Mouse (Mus musculus): ENCODE measurements around the gene Tmem160. TPM values are rescaled to one million over a fixed set of nuclear protein-coding genes. Genes with fewer than 3 reads are reported as not detected.
A peak's percentile ranks its signal among the peaks of the same experiment; 100 is the strongest.

Gene Tmem160
- 10 to 100 TPM; 21.1 to 27.2 TPM for total RNA-seq (2021)
- long read RNA-seq, experiment 1, transcript Tmem160-201 (3 exons, 815 nt), result major isoform, 15 of 28 reads
- long read RNA-seq, experiment 1, partial matches to known transcripts, result 13 of 28 reads
- long read RNA-seq, experiment 1, other reads (novel, unspliced or antisense), result 0 of 28 reads
- long read RNA-seq, experiment 2, transcript Tmem160-201 (3 exons, 815 nt), result major isoform, 17 of 29 reads
- long read RNA-seq, experiment 2, partial matches to known transcripts, result 12 of 29 reads
- long read RNA-seq, experiment 2, other reads (novel, unspliced or antisense), result 0 of 29 reads

- peak; percentile 65 to 87 for DNase-seq (ENCODE audit: low spot score in 2 of 2)
These were observed at the start of gene Tmem160 for GRCm38 (mm10) chr7:16452587-16453073. Gene Tmem160 (plus strand): TSS chr7:16452779.

DNA sequence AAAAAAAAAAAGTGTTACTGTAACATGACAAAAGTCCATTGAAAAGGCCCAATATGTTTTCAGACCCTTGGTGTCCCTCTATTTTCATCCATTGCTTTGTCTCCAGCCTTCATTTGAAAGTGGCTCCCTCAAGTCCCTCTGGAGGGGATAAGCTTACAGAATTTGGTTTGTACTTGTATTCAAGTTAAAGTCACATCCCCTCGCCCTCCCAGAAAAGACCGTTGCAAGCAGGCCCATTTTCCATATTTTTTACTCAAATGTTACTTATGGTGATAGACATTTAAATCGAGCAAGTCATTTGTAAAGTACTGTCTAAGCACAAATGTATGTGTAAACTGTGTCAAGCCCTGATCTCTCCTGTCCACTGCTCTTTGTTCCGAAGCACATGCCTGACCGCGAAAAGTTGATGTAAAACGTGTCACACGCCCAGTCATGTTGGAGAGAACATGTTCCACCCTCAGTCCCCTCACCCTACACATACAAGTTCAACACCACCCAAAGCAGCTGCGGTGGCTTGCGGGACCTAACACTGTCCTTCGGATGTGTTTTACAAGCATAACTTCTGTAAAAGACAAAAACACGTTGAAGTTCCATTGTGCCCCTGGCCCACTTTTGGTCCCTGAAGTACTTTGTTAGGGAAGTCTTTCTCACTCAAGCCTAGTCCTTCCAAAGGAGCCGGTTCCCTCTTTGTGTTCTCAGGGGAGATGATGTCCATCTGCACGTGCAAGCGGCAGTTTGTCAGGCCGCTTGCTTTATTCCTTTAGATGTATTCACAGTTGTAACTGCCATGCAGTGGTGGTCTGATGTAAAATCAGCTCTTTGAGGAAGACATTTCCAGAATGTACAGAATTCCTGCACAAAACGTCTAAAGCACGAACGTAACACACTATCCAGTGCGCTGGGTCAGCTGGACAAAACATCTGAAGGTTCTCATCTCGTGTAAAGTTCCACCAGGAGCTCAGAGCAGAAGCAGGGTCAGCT lies 49.3 kb upstream of the Tmem160 start:
- peak in 1 of 2 experiments; percentile 26 for DNase-seq (ENCODE audit: low spot score in 2 of 2)

GRCm38 (mm10) chr7:16404315-16405072 lies 48.1 kb upstream of the Tmem160 start:
- DNase-seq (ENCODE audit: low spot score in 2 of 2), result peak in 1 of 2 experiments; percentile 27

GRCm38 (mm10) chr7:16405073-16405455 lies 47.5 kb upstream of the Tmem160 start:
- peak in 1 of 2 experiments; percentile 57 for DNase-seq (ENCODE audit: low spot score in 2 of 2)

- peak; percentile 41 to 71 for DNase-seq (ENCODE audit: low spot score in 2 of 2)
These were observed 46.8 kb upstream of the Tmem160 start for GRCm38 (mm10) chr7:16405516-16406351.

DNA sequence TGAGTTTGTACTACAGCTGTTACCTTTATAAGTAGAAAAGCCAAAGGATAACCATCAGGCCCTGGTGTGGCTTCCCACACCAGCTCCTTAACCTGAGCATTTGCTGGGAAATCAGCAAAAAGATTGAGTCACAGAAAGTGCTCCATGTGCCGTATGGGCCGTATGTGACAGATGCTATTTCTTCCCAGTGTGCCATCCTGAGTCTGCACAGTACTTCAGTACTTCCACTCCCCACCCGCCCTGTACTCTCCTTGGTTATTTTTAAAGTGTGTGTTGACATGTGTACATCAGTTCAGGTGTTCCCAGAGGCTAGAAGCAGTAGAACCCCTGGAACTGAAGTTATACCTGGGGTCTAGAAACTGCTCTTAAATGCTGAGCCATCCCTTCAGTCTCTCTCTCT lies 45.6 kb upstream of the Tmem160 start:
- DNase-seq (ENCODE audit: low spot score in 2 of 2), result no peak

- DNase-seq (ENCODE audit: low spot score in 2 of 2), result no peak
These were observed 41.5 kb upstream of the Tmem160 start for GRCm38 (mm10) chr7:16411100-16411499.

DNA sequence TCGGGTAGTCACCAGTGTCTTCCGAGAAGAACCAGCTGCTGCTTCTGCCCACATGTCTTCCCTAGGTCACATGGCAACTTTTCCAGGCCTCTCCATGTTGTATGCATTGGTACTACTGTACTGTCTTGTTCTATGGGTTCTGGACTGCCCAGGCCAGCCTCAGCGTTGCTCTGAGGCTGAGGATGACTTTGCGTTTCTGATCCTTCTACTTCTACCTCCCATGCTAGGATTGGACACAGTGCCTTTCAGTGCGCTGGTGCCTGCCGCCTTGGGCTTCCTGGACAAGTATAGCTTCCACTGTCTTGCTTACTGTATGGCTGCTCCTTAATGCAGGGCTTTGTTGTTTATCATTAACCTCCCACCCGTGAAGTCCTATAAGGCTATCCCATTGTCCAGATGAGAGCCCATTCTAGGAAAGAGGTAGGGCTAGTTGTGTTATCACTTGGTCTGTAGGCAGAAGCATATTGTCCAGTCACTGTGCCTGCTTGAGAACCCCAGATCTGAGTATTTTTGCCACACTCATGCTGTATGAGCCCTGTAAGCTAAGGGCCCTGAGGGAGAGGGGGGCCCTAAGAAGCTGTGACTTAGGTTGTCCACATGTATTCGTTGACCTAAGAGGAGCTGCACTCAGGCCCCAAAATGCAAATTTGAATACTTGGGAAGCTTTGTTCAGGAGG lies 40.2 kb upstream of the Tmem160 start:
- no peak for DNase-seq (ENCODE audit: low spot score in 2 of 2)

DNA sequence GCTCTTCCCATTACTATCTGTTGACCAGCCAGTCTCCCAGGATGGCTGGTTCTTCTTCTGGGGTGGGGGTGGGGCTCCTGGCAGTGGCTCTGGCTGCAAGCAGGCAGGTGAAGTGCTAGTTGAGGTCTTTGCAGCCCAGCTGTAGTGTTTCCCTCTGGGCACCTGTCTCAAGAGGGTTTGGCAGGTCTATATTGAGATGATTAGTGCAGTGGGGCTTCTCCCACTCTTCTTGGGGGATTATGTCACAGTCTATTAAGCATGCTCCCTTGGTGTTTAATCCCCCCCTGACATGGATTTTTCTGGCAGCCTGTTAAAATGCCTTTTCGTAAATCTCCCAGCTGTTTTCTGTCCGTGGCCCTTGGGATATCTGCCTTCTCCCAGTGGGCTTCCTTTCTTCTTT lies 39.6 kb upstream of the Tmem160 start:
- DNase-seq (ENCODE audit: low spot score in 2 of 2), result no peak

DNA sequence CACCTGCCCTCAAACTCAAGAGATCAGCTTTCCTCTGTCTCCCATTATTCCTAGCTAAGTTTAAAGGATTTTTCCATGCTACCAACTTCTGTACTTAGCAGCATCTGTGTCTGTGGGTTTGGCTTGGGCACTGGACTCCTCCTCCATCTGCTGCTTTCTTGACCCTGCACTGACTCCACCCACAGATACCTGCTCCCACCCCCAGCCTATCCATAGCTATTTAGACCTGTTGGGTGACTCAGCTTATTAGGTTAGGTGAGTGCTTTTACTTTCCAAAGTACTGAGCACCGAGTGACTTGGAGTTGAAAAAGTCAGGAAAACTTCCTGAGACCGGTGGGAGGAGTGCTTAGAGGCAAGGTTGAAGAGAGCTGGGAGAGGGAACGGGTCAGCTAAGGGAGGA lies 37.2 kb upstream of the Tmem160 start:
- no peak for DNase-seq (ENCODE audit: low spot score in 2 of 2)

- DNase-seq (ENCODE audit: low spot score in 2 of 2), result peak in 1 of 2 experiments; percentile 31
These were observed 35.3 kb upstream of the Tmem160 start for GRCm38 (mm10) chr7:16417141-16417771.

DNA sequence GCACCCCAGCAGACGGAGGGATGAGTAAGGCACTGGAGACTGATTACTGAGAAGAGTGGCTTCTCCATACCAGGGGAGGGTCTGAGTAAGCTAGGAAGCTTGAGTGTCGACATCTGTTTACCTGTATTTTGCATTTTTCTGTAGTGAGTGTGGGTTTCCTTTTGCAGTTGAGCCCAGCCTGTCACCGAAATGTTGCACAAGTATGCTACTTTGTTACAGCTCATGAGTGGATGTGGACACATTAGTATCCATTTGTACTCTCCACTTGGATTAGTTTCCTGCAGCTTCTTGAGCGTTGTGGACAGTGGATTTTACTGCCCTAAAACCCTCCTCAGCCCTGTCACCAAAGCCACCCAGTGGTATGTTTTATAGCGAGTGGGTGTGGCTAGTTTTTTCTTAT lies 33.9 kb upstream of the Tmem160 start:
- DNase-seq (ENCODE audit: low spot score in 2 of 2), result no peak

DNA sequence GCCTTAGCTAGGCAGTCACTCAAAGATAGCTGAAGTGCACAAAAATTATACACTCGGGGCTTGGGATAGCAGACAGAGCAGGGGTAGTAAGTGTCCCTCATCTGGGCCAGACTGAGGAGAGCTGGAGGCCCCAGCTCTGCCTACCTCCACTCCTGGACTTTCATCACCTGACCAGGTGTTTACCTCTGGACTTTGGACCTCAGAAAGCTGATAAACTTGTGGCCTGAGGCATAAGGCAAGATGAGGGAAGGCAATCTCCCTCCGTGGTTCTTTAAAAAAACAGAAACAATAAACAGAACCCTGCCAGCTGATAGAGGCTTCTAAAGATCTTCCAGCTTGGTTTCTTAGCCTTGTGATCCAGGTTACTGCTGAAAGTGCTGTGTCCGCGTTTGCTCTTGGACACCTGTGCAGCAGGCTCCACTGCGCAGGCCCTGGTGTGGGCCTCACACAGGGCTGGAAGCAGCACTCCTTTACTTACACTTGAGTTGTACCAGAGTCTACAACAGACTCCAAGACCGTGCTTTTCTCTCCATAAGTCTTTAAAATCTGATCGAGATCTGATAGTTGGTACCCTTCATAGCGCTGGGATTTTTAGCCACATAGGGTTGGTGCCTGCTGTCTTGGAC lies 32.0 kb upstream of the Tmem160 start:
- DNase-seq (ENCODE audit: low spot score in 2 of 2), result no peak

- DNase-seq (ENCODE audit: low spot score in 2 of 2), result no peak
These were observed 30.2 kb upstream of the Tmem160 start for GRCm38 (mm10) chr7:16422222-16422856.

DNA sequence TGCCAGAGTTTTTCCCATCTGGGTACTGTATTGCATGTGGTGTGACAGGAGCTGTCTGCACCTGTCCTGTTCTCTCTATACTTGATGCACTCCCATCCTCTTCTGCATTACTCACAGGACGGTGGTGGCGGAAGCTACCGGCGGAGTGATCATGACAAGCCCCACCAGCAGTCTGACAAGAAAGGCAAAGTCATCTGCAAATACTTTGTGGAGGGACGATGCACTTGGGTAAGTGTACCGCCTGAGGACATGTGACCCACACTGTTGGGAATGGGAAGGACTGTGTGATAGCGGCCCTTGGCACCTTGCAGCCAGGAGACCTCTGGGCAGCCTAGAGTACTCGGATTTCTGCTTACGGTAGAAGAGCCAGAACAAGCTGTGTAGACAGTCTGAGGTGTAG lies 28.8 kb upstream of the Tmem160 start:
- no peak for DNase-seq (ENCODE audit: low spot score in 2 of 2)

DNA sequence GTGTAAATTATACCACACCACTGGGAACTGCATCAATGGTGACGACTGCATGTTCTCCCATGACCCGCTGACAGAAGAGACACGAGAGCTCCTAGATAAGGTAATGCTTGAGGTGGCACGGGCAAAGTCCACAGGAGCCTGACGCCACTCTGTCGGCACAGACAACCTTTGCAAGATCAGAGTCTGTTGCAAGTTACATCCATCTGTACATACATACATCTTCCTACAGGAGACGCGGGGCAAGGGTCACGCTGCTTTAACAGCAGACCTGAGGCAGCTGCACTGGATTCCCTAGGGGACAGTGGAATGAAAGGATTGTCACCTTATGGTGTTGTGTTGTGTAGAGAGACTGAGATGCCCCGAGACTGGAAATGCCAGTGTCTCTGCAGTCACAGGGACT lies 26.9 kb upstream of the Tmem160 start:
- DNase-seq (ENCODE audit: low spot score in 2 of 2), result no peak

- DNase-seq (ENCODE audit: low spot score in 2 of 2), result peak; percentile 73 to 86
These were observed 26.4 kb upstream of the Tmem160 start for GRCm38 (mm10) chr7:16426129-16426729.

Data from gastrocnemius, postnatal 4 days (tissue).